Mouse (Mus musculus) A20 (cell line): ENCODE measurements around the gene Ehbp1l1.
A peak's percentile ranks its signal among the peaks of the same experiment; 100 is the strongest.
"Not testable (repeated sequence)": the region's sequence is repeated elsewhere in the genome, so short reads cannot be mapped to it uniquely, and the experiment has no call there.

Experiments used
- DNase-seq: peaks from one replicate; pipeline ENCODE4 v3.0.0-alpha.2; 2011; ENCODE audit warnings: low read depth, low spot score

The Ehbp1l1 gene

DNA sequence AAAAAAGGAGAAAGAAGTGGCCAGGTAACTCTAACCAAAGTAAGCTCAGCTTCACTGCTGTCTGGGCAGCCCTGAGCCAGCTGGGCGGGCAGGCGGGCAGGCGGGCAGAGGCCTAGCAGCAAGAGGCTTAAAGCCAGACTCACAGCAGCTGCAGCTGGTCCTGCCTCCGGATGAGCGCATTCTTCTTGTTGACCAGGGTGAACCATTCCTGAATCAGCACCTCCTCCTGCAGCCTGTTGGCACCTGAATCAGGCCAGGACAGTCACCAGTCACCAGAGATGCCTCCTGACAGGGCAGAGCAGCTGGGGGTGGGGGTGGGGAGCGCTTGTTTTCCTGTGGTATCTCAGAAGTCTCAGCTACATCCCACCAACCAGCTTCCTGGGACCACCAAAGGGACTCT is 16.0 kb downstream of the Ehbp1l1 start:
- DNase-seq: no peak

- DNase-seq: no peak
Measured at GRCm38 (mm10) chr19:5704801-5705571, 21.1 kb downstream of the Ehbp1l1 start.

GRCm38 (mm10) chr19:5704163-5704800 is 21.8 kb downstream of the Ehbp1l1 start, which contains the start of gene Kcnk7:
Kcnk7 (plus strand) TSS chr19:5704367.
- no peak for DNase-seq

DNA sequence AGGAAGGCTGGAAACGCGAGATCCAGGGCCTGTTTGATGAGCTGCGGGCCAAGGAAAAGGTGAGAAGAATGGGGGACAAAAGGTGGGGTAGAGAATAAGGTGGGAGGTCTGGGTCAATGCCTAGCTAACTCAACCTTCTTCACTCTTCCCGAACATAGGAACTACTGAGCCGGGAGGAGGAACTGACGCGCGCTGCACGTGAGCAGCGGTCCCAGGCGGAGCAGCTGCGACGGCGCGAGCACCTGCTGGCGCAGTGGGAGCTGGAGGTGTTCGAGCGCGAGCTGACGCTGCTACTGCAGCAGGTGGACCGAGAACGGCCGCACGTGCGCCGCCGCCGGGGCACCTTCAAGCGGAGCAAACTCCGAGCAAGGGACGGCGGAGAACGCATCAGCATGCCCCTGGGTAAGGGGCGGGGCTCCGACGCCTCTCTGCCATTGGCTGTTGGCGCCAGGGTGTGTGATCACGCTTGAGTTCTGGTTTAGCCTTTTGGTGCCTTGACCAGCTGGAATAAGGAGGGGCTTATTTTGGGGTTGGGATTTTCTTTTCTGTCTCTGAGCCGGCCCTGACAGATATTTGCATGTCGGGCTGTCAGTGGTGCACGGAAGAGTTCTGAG is 30.2 kb downstream of the Ehbp1l1 start:
- no peak for DNase-seq

DNA sequence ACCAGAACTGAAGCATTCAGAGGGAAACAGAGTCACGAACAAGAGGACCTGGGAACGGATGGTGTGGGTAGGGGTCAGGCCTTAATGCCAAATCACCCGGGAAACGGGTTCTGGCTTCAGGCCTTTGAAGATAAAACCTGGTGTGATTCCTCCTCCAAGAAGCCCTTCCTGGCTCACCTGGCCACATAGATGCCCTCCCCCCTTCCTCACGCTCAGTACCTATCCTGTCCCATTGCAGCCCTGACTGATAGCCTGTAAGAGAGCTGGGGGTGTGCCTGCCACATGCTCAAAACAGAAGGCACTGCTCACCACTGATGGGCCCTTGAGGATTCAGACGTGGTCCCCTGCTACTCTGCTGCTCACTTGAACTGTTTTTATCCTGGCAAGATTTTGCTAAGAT is 32.3 kb downstream of the Ehbp1l1 start:
- no peak for DNase-seq

GRCm38 (mm10) chr19:5692913-5693396 is 33.2 kb downstream of the Ehbp1l1 start:
- no peak for DNase-seq

GRCm38 (mm10) chr19:5692086-5692912 is 33.8 kb downstream of the Ehbp1l1 start:
- DNase-seq: no peak

- no peak for DNase-seq
Measured at GRCm38 (mm10) chr19:5691601-5692000, 34.5 kb downstream of the Ehbp1l1 start.

DNA sequence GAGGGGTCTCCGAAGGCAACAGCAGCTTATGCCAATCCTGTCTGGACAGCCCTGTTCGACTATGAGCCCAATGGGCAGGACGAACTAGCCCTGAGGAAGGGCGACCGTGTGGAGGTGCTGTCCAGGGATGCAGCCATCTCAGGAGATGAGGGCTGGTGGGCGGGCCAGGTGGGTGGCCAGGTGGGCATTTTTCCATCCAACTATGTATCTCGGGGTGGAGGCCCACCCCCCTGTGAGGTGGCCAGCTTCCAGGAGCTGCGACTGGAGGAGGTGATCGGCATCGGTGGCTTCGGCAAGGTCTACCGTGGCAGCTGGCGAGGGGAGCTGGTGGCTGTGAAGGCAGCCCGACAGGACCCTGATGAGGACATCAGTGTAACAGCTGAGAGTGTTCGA is 35.8 kb downstream of the Ehbp1l1 start:
- no peak for DNase-seq

- peak; percentile 91 for DNase-seq
Measured at GRCm38 (mm10) chr19:5689565-5690342, 36.4 kb downstream of the Ehbp1l1 start.

GRCm38 (mm10) chr19:5689088-5689428 is 37.1 kb downstream of the Ehbp1l1 start:
- DNase-seq: no peak

DNA sequence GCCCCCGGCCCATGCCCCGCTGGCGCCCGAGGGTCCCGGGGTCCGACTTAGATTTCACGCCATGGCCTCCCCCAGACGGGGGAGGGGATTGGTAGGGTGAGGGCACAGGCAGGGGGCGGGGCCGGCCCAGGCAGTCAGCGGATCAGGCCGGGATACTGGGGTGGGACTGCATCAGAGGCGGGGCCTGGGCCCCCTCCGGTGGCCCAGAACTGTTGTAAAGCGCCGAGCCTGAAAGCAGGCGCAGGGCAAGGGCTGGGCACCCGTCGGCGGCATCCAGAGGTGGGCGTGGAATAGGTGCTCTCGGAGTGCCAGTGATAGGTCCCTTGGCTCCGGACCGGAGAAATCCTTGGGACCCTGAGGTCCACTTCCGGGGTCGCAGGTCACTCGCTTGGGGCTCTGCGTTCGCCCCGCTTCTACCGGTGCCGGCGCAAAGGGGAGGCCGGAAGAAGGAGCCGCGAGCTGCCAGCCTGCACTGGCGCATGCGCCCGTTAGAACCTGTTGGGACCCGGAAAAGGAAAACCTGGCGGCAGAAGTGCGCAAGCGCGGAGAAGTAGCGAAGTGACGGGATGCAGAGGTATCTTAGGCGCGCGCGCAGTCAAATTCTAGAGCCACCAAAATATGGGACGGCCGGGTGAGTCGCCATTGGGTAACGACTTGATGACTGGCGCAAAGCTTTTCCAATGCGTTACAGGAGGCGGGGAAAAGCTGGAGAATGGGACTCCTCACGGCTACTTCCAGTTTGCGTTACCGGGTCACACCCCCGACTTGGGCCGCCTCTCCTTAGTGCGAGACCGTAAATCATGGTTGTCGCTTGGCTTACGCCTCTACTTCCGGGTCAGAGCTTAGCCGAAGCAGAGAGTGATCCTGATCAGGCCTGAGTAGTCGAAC is 37.7 kb downstream of the Ehbp1l1 start, which contains the start of the genes Map3k11 and Pcnx3:
Gene Map3k11, plus strand, starts transcription at position 543 of the 888 bp plus-strand sequence.
Gene Pcnx3, minus strand, starts transcription at position 709 of the 888 bp plus-strand sequence.
- DNase-seq: peak; percentile 99

GRCm38 (mm10) chr19:5687738-5688137 is 38.4 kb downstream of the Ehbp1l1 start:
- DNase-seq: peak; percentile 40

DNA sequence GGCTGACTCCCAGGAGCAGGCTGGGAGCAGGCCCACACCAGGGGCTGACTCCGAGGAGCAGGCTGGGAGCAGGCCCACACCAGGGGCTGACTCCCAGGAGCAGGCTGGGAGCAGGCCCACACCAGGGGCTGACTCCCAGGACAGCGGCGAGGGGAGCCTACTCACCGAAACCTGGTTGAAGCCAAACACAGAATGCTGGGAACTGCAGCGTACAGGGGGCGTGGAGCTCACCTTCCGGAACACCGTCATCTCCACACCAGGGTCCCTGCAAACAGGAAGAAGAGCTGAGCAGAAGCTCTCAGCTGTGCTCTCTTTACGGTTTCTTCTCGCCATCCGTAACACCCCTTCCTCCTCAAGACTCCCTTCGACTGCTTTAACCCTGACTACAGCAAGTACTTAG is 39.2 kb downstream of the Ehbp1l1 start:
- not testable (repeated sequence) for DNase-seq

DNA sequence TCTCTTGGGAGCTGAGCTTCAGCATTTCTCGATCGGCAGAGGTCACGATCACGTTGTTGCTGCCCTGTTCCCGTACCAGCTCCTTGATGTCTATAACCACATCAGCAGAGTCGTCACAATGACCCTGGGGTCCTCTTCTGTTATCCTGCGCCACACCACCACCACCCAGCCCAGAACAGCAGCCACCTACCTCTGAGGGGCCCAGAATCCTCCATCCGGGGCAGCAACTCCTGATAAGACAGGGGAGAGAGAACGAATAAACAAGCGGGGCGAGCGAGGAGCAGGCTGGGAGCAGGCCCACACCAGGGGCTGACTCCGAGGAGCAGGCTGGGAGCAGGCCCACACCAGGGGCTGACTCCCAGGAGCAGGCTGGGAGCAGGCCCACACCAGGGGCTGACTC is 39.7 kb downstream of the Ehbp1l1 start:
- no peak for DNase-seq

- DNase-seq: no peak
Measured at GRCm38 (mm10) chr19:5685861-5686260, 40.3 kb downstream of the Ehbp1l1 start.

- no peak for DNase-seq
Measured at GRCm38 (mm10) chr19:5685431-5685830, 40.7 kb downstream of the Ehbp1l1 start.

GRCm38 (mm10) chr19:5684985-5685384 is 41.1 kb downstream of the Ehbp1l1 start:
- DNase-seq: no peak

DNA sequence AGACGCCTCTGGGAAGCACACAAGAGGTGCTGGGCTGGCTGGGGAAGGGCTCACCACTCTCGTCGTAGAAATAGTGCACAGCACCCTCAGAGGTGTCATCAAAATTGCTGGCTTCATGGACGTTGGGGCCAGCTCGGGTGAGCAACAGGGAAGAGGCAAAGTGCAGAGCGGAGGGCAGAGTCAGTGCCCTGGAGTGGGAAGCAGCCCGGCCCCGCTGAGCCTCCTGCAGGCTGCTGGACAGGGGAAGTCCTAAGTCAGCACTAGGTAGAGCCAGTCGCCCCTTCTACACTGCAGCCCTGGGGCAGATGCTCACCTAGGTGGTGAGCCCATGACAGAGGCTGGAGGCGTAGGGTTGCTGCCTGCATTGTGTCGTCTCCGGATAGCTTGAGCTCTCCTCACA is 41.9 kb downstream of the Ehbp1l1 start:
- DNase-seq: no peak

DNA sequence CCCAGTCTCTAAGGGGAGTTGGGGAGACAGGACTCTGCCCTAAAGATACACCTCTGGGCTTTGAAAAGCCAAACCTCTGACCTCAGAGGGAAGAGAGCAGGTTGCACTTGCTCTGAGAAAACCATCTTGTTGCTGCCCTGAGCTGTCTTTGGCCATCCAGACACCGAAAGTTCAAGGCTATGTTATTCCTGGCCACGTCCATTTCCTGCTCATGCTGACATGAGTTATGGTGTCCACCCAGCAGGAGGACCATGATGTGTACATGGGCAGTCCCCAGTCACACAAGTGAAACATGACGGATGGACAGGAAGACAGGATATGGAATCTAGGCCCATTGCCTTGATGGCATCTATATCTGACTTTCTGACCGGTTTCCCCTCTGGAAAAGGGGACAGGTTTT is 45.7 kb downstream of the Ehbp1l1 start:
- no peak for DNase-seq
